Comparison of ENCODE assay signal across 13 mouse cellular contexts in the genomic region with DNA sequence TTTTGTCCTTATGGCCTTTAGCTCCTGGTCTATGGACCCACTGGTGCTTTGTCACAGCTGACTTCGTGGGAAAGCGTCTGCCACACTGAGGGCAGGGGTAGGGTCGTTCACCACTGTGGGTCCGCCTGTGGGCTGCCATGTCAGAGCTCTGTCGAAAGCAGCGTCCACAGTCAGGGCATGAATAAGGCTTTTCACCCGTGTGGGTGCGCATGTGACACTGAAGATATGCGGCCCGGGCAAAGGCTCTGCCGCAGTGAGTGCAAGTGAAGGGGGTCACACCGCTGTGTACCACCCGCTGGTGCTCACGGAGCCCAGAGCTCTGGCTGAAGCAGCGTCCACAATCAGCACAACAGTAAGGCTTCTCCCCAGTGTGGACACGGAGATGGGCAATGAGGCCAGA.
"Had no signal": no experiment of that assay in that cellular context is flagged by ENCODE, and none has a peak within 500 bp of the region (broad histone marks: within the 10 kb centered on the region; RNA-seq: fewer than 3 reads in every experiment).

No protein-coding gene starts in this region.

- H3K9ac ChIP-seq: liver, embryonic 13.5 days; midbrain, embryonic 13.5 days had no signal

- H3K27ac ChIP-seq: liver, embryonic 13.5 days; midbrain, embryonic 13.5 days; neural tube, embryonic 13.5 days had no signal

- H3K27me3 ChIP-seq: intestine, embryonic 15.5 days; midbrain, embryonic 13.5 days had no signal

- ATAC-seq: intestine, embryonic 15.5 days; midbrain, embryonic 13.5 days had no signal

- DNase-seq: kidney, adult 11 months; kidney, adult 8-10 months; kidney, postnatal 14 days; kidney, postnatal 4 days; liver, embryonic 13.5 days; lung, adult 2 months; lung, postnatal 14 days; lung, postnatal 4 days; thymus, adult 18-20 months; thymus, postnatal 36 days had no signal

- H3K4me3 ChIP-seq: intestine, embryonic 15.5 days had no signal

- H3K9me3 ChIP-seq: intestine, embryonic 15.5 days; liver, embryonic 13.5 days; midbrain, embryonic 13.5 days; neural tube, embryonic 13.5 days had no signal
